Mouse (Mus musculus): ENCODE measurements around the gene Ccdc110. TPM values are rescaled to one million over a fixed set of nuclear protein-coding genes. Genes with fewer than 3 reads are reported as not detected.

The Ccdc110 gene
- not detected in 2 replicates for polyA plus RNA-seq (2012; ENCODE audit: insufficient read depth, insufficient read length, missing spikeins)

GRCm38 (mm10) chr8:45934582-45935014 is at the start of gene Ccdc110:
Gene Ccdc110, plus strand, starts transcription at chr8:45934619.
- Histone ChIP-seq H3K4me1 (ENCODE audit: control insufficient read depth, insufficient read depth, insufficient read length, low read length) (no peaks in the 10 kb centered on the region), H3K4me3 (ENCODE audit: insufficient read depth, low read depth, low read length) (no peak within 1 kb of the TSS), H3K27ac (replicated peaks; ENCODE audit: low read depth, low read length) (no peak within 1 kb of the TSS)

GRCm38 (mm10) chr8:45885202-45885685 is 49.2 kb upstream of the Ccdc110 start, which contains the start of gene Pdlim3:
Gene Pdlim3, plus strand, starts transcription at chr8:45885461.
- H3K4me3 ChIP-seq (ENCODE audit: insufficient read depth, low read depth, low read length): peak within 1 kb of the TSS; percentile 46
- H3K27ac ChIP-seq (replicated peaks; ENCODE audit: low read depth, low read length): no peak within 1 kb of the TSS
- no peaks in the 10 kb centered on the region for H3K4me1 ChIP-seq (ENCODE audit: control insufficient read depth, insufficient read depth, insufficient read length, low read length)

- peak overlapping the region; percentile 45 for H3K4me3 ChIP-seq (ENCODE audit: insufficient read depth, low read depth, low read length)
- H3K27ac ChIP-seq (replicated peaks; ENCODE audit: low read depth, low read length): no peak overlapping the region
- H3K4me1 ChIP-seq (ENCODE audit: control insufficient read depth, insufficient read depth, insufficient read length, low read length): no peaks in the 10 kb centered on the region
Measured at GRCm38 (mm10) chr8:45885775-45886174, 48.6 kb upstream of the Ccdc110 start.

GRCm38 (mm10) chr8:45889737-45890136 is 44.7 kb upstream of the Ccdc110 start:
- Histone ChIP-seq H3K4me1 (ENCODE audit: control insufficient read depth, insufficient read depth, insufficient read length, low read length) (no peaks in the 10 kb centered on the region), H3K4me3 (ENCODE audit: insufficient read depth, low read depth, low read length) (no peak overlapping the region), H3K27ac (replicated peaks; ENCODE audit: low read depth, low read length) (no peak overlapping the region)

- Histone ChIP-seq H3K4me3 (ENCODE audit: insufficient read depth, low read depth, low read length) (no peak overlapping the region), H3K27ac (replicated peaks; ENCODE audit: low read depth, low read length) (no peak overlapping the region)
Measured at GRCm38 (mm10) chr8:45896590-45896989, 37.8 kb upstream of the Ccdc110 start.

GRCm38 (mm10) chr8:45899783-45900182 is 34.6 kb upstream of the Ccdc110 start:
- Histone ChIP-seq H3K27ac (replicated peaks; ENCODE audit: low read depth, low read length) (no peak overlapping the region), H3K4me1 (ENCODE audit: control insufficient read depth, insufficient read depth, insufficient read length, low read length) (no peaks in the 10 kb centered on the region; the same call in 1 of the 2 replicates), H3K4me3 (ENCODE audit: insufficient read depth, low read depth, low read length) (no peak overlapping the region)

More at GRCm38 (mm10) chr8:45896590-45896989, 37.8 kb upstream of the Ccdc110 start:
- no peaks in the 10 kb centered on the region for H3K4me1 ChIP-seq (ENCODE audit: control insufficient read depth, insufficient read depth, insufficient read length, low read length)

- no peaks in the 10 kb centered on the region; the same call in 1 of the 2 replicates for H3K4me1 ChIP-seq (ENCODE audit: control insufficient read depth, insufficient read depth, insufficient read length, low read length)
- H3K27ac ChIP-seq (replicated peaks; ENCODE audit: low read depth, low read length): no peak overlapping the region
- no peak overlapping the region for H3K4me3 ChIP-seq (ENCODE audit: insufficient read depth, low read depth, low read length)
Measured at GRCm38 (mm10) chr8:45901626-45902025, 32.8 kb upstream of the Ccdc110 start.

- H3K27ac ChIP-seq (replicated peaks; ENCODE audit: low read depth, low read length): no peak overlapping the region
- H3K4me1 ChIP-seq (ENCODE audit: control insufficient read depth, insufficient read depth, insufficient read length, low read length): no peaks in the 10 kb centered on the region; the same call in 1 of the 2 replicates
- H3K4me3 ChIP-seq (ENCODE audit: insufficient read depth, low read depth, low read length): no peak overlapping the region
Measured at GRCm38 (mm10) chr8:45903659-45904058, 30.8 kb upstream of the Ccdc110 start.

- H3K4me1 ChIP-seq (ENCODE audit: control insufficient read depth, insufficient read depth, insufficient read length, low read length): no peaks in the 10 kb centered on the region; the same call in 1 of the 2 replicates
Measured at GRCm38 (mm10) chr8:45905591-45906250, 28.7 kb upstream of the Ccdc110 start.

GRCm38 (mm10) chr8:45906251-45906619 is 28.2 kb upstream of the Ccdc110 start:
- Histone ChIP-seq H3K4me1 (ENCODE audit: control insufficient read depth, insufficient read depth, insufficient read length, low read length) (no peaks in the 10 kb centered on the region; the same call in 1 of the 2 replicates), H3K4me3 (ENCODE audit: insufficient read depth, low read depth, low read length) (no peak overlapping the region), H3K27ac (replicated peaks; ENCODE audit: low read depth, low read length) (no peak overlapping the region)

More at GRCm38 (mm10) chr8:45905591-45906250, 28.7 kb upstream of the Ccdc110 start:
- Histone ChIP-seq H3K27ac (replicated peaks; ENCODE audit: low read depth, low read length) (no peak overlapping the region), H3K4me3 (ENCODE audit: insufficient read depth, low read depth, low read length) (no peak overlapping the region)

- no peaks in the 10 kb centered on the region for H3K4me1 ChIP-seq (ENCODE audit: control insufficient read depth, insufficient read depth, insufficient read length, low read length)
- no peak overlapping the region for H3K4me3 ChIP-seq (ENCODE audit: insufficient read depth, low read depth, low read length)
- H3K27ac ChIP-seq (replicated peaks; ENCODE audit: low read depth, low read length): no peak overlapping the region
Measured at GRCm38 (mm10) chr8:45913707-45914106, 20.7 kb upstream of the Ccdc110 start.

- Histone ChIP-seq H3K4me3 (ENCODE audit: insufficient read depth, low read depth, low read length) (no peak overlapping the region), H3K4me1 (ENCODE audit: control insufficient read depth, insufficient read depth, insufficient read length, low read length) (no peaks in the 10 kb centered on the region), H3K27ac (replicated peaks; ENCODE audit: low read depth, low read length) (no peak overlapping the region)
Measured at GRCm38 (mm10) chr8:45916496-45916895, 17.9 kb upstream of the Ccdc110 start.

- no peak overlapping the region for H3K4me3 ChIP-seq (ENCODE audit: insufficient read depth, low read depth, low read length)
- no peaks in the 10 kb centered on the region for H3K4me1 ChIP-seq (ENCODE audit: control insufficient read depth, insufficient read depth, insufficient read length, low read length)
- no peak overlapping the region for H3K27ac ChIP-seq (replicated peaks; ENCODE audit: low read depth, low read length)
Measured at GRCm38 (mm10) chr8:45917040-45917679, 17.3 kb upstream of the Ccdc110 start.

GRCm38 (mm10) chr8:45918891-45919290 is 15.5 kb upstream of the Ccdc110 start:
- Histone ChIP-seq H3K4me3 (ENCODE audit: insufficient read depth, low read depth, low read length) (no peak overlapping the region), H3K4me1 (ENCODE audit: control insufficient read depth, insufficient read depth, insufficient read length, low read length) (no peaks in the 10 kb centered on the region), H3K27ac (replicated peaks; ENCODE audit: low read depth, low read length) (no peak overlapping the region)

GRCm38 (mm10) chr8:45920392-45920791 is 14.0 kb upstream of the Ccdc110 start:
- H3K4me1 ChIP-seq (ENCODE audit: control insufficient read depth, insufficient read depth, insufficient read length, low read length): no peaks in the 10 kb centered on the region
- H3K27ac ChIP-seq (replicated peaks; ENCODE audit: low read depth, low read length): no peak overlapping the region
- H3K4me3 ChIP-seq (ENCODE audit: insufficient read depth, low read depth, low read length): no peak overlapping the region
